Mouse (Mus musculus): Measurements from ENCODE around the gene Olfr722.
A peak's percentile ranks its signal among the peaks of the same experiment; 100 is the strongest.
"Not testable (repeated sequence)": the region's sequence is repeated elsewhere in the genome, so short reads cannot be mapped to it uniquely, and the experiment has no call there.

Olfr722 gene

GRCm38 (mm10) chr14:49901899-49902298, at the start of gene Olfr722:
Gene Olfr722 (minus strand): TSS chr14:49901999.
- no peak for DNase-seq (ENCODE audit: low spot score)

- not testable (repeated sequence) for DNase-seq (ENCODE audit: low spot score)
Observed at GRCm38 (mm10) chr14:49931687-49932086, 29.9 kb upstream of the Olfr722 start, which contains the start of gene Olfr723. Gene Olfr723 (minus strand): TSS chr14:49931787.

GRCm38 (mm10) chr14:49860387-49860786, 41.4 kb downstream of the Olfr722 start:
- DNase-seq (ENCODE audit: low spot score): peak; percentile 8

Data from layer of hippocampus, adult 9-10 months (tissue).